Mouse (Mus musculus): ENCODE measurements around the gene Vwa3a. TPM values are rescaled to one million over a fixed set of nuclear protein-coding genes. Genes with fewer than 3 reads are reported as not detected.

The Vwa3a gene
- total RNA-seq, 4 experiments from 2014 or later = 15.7 to 19.1 (median 17.9) TPM

DNA sequence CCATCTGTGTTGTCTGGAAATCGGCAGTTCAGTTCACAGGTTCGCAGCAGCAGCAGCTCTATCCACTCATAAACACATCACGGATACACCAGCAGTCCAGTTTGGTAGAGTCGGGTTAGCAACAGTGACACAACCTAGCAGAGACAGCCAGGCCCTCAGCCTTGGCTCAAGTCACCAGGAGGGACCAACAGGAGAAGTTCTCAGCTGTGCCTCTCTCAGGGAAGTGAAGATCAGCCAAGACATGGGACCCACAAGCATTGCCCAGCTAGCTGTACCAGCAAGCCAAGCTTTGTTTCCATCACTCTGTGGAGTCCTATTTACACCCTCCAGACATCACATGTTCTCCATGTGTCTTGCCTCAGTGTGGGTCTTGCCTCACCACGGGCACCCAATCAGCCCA is 7.7 kb downstream of the Vwa3a start:
- DNase-seq (ENCODE audit: low spot score in 2 of 2) = no peak

DNA sequence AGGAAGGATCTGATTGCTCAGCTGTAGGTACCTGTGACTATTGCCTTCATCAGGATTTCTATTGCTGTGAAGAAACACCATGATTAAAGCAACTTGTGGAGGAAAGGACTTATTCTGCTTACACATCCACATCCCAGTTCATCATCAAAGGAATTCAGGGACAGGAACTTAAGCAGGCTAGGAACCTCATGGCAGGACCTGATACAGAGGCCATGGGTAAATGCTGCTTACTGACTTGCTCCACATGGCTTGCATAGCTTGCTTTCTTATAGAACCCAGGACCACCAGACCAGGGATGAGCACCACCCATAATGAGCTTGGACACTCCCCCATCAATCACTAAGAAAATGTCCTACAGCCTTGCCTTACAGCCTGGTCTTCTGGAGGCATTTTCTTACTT is 9.4 kb downstream of the Vwa3a start:
- DNase-seq (ENCODE audit: low spot score in 2 of 2) = no peak

DNA sequence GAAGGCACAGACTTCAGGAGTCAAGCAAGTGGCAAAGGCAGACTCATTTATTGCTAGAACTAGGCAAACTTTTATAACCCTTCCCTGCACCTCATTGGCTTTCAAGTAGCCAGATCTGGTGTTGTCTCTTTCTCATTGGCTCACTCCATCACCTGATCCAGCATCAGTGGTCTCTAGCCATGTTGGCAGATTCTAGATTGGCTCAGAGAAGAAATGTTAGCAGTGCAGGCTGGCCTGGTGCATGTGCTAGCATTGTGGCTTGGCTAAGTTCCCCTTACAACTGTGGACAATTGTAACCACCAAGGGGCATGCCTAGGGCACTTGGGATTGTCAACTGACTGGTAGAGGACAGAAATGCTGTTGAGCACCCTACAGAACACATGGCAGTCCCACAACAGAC is 12.2 kb downstream of the Vwa3a start:
- no peak for DNase-seq (ENCODE audit: low spot score in 2 of 2)

DNA sequence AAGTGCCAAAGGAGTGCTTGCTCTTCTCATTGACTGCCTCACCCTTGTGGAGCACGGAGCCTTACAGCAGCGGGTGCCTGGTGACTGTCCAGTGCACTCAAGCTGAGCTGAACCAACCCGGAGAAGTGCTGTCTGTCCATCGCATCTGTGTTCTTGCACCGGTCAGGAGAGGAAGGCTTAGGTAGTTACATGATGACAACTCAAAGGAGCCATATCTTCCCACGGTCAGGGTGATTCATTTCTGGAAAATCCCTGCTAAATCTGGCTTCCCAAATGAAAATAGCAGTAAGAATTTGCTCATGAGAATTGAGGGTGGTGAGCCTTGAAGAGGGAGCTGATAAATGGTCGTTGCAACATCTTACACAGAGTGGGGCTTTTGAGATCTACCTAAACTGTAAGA is 12.8 kb downstream of the Vwa3a start:
- DNase-seq (ENCODE audit: low spot score in 2 of 2) = no peak

DNA sequence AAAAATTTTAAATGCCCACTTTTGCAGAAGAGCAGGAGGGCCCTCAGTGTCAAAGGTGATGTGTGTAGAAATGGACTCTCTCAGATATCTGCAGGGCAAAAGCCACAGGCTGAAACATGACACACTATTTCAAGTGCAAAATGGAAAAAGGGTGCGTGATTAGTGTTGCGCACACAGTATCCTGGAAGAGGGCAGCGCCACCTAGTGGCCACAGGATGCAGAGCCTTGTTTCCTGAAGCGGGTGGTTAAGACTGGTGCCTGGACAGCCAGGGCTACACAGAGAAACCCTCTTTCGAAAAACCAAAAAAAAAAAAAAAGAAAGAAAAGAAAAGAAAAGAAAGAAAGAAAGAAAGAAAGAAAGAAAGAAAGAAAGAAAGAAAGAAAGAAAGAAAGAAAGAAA is 15.6 kb downstream of the Vwa3a start:
- peak; percentile 39 to 82 for DNase-seq (ENCODE audit: low spot score in 2 of 2)

DNA sequence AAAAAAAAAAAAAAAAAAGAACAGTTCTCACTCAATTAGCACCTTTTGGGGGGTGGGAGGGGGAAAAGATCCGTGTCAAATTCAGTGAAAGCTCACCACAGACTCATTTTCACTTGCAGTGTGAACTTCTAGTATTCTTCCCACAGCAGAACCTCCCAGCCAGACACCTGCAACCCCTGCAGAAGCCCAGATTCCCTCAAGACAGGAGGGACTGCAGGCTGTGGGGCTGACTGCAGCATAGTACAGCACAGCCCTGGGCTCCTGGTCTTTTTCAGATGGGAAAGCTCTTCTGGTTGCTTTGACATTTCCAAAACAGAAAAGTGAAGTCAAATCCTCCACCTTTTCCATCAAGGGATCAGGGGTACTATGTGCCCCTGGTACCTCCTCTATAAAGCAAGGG is 28.3 kb downstream of the Vwa3a start:
- DNase-seq (ENCODE audit: low spot score in 2 of 2) = no peak

DNA sequence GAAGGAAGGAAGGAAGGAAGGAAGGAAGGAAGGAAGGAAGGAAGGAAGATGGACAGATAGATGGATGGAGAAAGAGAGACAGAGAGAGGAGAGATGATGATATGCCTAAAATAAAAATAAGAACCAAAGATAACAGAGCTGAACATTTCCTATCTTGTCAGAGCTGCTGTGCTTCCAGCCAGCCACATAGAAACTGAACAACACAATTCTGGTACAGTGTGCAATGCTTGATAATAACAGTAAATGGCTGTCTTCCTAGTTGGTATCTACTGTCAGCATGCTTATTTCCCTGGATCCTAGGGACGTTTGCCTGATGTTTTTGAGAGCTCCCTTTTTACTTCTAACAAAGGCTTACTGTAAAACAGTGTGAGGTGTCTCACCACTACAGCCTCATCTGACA is 32.3 kb downstream of the Vwa3a start:
- no peak for DNase-seq (ENCODE audit: low spot score in 2 of 2)

DNA sequence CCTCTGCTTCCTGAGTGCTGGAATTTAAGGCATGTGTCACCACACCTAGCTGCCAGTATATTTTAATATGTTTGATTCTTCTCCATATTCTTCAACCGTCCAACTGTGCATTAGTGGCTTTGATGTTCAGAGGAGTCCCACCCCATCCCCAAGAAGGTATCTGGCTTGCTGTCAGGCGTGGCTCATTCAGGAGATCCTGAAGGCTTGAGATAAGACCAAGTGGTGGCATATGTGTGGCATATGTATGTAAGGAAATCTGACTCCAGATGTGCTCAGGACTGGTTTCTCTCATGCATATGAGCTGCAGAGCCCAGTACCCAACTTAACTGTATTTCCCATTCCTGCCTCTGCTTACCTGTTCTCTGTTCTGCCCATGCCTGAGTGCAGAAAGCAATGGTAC is 38.9 kb downstream of the Vwa3a start:
- DNase-seq (ENCODE audit: low spot score in 2 of 2) = no peak

DNA sequence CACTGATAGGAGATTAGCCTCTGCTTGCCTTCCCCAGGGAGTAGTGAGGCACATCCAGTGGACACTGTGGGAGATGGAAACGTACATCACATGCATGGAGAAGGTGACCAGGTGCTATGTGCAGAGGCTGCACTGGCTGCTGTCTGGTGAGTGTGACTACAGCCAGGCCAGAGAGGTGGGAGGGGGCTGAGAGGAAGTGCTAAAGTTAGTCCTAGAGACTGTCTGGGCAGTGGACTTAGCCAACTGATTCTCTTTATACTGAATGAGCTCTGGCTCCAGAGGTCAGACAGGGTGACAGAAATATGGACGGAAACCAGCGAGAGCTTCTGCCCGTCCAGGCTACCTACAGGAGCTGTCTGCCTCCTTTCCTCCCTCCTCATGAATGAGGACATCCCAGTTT is 56.4 kb downstream of the Vwa3a start:
- DNase-seq (ENCODE audit: low spot score in 2 of 2) = no peak

DNA sequence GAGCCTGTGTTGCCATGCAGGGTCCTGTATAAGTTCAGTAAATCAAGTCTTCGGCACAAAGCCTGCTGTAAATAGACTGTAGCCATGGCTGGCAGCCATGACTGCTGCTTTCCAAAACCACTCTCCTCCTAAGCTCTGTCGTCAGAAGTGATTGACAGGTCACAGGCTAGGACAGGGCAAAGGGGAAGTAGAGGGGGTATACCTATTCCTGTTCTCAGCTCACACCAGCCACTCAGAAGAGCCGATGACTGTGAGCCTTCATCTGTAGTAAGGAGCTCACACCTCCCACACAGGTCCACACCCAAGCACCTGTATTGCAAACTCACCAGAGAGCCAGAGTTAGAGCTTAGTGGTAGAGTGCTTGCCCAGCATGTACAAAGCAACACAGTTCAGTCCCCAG is 57.3 kb downstream of the Vwa3a start:
- DNase-seq (ENCODE audit: low spot score in 2 of 2) = no peak

DNA sequence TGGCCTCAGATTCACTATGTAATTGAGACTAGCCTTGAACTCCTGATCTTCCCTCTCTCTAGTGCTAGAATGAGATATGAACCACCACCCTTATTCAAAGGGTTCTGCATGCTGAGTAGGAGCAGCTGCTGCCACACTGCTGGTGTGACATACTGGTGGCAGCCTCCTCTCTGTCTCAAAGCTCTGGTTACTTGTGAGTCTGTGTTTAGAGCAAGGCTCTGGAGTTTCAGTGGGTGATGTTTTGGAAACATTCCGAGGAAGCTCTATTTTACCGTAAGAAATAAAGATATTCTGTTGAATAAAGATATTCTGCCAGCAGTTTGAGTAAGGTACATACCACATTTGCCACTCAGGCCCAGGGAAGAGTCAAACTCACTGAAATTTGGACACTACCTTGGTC is 64.2 kb downstream of the Vwa3a start:
- DNase-seq (ENCODE audit: low spot score in 2 of 2) = no peak

DNA sequence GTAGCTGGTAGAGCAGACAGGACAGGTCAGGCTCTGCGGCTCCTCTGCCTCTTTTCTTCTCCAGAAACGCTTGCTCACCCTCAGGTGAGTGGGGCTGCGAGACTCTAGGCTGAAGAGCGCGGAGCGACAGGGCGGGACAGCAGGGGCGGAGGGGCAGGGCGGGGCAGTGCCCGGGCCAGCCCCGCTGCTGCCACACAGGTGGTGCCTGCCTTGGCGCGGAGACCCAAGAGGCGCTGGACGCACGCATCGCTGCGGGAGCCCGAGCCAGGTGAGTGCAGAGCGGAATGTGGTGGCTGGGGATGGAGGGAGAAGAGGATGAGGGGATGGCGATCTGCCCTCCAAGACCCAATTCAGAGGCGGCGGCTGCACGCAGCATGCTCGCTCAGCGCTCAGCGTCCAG is 70.6 kb downstream of the Vwa3a start:
- DNase-seq (ENCODE audit: low spot score in 2 of 2) = no peak

DNA sequence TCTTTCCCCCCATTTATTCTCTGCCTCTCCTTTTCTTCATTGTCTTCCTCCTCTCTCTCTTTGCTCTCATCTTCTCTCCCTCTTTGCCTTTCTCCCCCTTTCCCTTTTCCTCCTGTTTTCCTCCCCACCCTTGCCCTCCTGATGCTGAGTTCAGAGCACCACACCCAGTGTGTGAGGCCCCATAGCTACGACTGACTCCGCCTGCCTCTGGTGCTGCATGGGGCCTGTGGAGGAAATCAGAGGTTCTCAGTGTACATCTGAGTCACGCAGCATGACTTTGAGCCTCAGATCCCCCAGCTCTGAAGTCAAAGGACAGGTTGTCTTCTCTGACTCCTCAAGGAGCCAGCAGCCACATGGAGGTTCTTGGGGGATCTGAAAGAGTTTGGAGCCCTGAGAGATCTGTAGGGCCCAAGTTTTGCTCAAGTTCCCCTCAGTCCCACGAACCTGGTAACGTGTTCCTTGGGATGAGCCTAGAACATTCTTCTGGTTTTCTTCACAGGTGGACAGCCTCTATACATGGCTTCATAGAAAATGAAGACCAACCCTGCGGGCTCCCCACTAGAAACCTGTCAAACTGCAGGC is 72.8 kb downstream of the Vwa3a start, which contains the start of gene Gm5737:
Gene Gm5737 (plus strand): TSS at position 532 of the 582 bp plus-strand sequence.
- no peak for DNase-seq (ENCODE audit: low spot score in 2 of 2)

DNA sequence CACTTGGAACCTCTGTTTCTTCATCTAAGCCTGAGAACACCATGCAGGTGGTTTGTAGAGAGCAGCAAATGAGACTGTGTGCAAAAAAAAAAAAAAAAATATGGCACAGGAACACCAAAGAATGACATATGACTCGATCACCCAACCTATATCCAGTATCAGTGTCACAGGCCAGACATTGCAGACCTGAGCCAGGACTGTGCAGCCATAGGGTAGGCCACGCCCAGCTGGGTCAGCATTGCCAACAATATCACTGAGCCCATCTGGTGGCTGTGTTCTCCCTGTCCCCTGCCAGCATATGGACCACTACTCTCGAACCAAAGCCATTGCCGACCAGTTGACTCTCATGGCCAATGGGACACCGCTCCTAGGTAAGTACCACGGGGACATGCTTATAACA is 78.4 kb downstream of the Vwa3a start:
- no peak for DNase-seq (ENCODE audit: low spot score in 2 of 2)

DNA sequence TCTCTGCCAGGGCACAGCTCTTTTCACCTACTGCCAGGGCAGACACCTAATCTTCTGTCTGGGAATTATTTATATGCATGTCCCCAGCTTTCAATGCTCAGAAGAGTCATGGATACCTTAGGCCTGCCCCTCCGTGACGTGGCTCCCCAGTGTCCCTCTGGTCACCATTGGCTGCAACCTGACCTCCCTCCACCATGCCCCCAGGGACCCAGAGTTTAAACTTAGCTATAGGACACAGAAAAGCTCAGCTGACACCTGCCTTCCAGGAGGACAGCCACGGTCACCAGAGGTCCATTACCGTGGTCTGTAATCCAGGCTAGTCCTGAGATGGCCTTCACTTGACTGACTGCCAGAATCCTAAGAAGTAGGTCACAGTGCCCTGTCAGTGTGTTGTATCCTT is 80.3 kb downstream of the Vwa3a start:
- no peak for DNase-seq (ENCODE audit: low spot score in 2 of 2)

DNA sequence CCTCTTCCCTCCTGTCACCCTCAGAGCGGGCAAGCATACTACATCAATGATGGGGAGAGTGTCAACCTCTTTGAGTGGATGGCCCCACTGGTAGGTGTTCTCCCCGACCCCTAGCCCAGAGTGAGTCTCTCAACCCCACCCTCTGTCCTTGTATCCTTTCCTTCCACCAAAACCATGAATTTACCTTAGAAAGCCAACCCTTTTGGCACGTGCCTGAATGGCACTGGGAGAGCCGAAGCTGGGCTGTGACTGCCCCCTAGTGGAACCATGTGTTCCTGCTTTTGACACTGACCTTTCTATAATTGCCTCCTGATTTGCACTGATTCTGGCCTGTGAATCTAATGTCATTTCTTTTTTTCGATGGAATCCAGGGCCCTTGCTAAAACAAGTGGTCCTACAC is 84.1 kb downstream of the Vwa3a start:
- peak in 1 of 2 experiments; percentile 63 for DNase-seq (ENCODE audit: low spot score in 2 of 2)

DNA sequence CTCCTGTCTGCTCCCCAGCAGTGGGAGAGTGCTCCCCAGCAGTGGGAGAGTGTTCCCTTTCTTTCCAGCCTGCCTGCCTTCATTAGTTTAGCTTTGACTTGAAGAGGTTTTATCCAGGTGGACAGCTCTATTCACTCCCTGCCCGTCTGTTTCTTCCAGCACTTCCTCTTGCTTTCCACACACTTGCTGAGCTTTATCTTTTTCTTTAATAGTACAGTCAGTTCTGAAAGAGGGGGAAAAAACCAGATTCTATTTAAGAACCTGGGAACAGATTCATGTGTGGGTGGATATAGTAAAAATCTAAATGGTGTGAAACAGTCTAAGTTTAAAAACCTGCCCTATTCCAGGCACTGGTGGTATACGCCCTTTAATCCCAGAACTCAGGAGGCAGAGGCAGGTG is 86.0 kb downstream of the Vwa3a start:
- no peak for DNase-seq (ENCODE audit: low spot score in 2 of 2)

DNA sequence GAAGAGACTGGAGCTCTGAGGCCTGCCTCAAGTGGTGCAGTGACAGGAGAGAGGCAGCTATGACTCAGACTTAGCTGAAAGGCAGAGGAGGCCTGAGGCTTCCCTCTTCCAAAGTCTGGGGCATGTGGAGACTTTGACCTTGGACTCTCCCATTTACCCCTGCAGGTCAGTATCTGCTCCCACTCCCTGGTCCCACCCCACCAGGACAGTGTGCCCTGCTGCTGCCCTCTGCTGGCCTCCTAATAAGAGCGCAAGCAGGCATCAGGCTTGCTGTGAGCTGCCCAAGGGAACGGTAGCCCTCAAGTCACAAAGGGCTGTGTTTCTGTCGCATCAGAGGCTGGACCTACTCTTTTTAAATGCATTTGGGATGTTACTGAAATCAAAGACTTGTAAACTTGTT is 87.3 kb downstream of the Vwa3a start:
- DNase-seq (ENCODE audit: low spot score in 2 of 2) = no peak

DNA sequence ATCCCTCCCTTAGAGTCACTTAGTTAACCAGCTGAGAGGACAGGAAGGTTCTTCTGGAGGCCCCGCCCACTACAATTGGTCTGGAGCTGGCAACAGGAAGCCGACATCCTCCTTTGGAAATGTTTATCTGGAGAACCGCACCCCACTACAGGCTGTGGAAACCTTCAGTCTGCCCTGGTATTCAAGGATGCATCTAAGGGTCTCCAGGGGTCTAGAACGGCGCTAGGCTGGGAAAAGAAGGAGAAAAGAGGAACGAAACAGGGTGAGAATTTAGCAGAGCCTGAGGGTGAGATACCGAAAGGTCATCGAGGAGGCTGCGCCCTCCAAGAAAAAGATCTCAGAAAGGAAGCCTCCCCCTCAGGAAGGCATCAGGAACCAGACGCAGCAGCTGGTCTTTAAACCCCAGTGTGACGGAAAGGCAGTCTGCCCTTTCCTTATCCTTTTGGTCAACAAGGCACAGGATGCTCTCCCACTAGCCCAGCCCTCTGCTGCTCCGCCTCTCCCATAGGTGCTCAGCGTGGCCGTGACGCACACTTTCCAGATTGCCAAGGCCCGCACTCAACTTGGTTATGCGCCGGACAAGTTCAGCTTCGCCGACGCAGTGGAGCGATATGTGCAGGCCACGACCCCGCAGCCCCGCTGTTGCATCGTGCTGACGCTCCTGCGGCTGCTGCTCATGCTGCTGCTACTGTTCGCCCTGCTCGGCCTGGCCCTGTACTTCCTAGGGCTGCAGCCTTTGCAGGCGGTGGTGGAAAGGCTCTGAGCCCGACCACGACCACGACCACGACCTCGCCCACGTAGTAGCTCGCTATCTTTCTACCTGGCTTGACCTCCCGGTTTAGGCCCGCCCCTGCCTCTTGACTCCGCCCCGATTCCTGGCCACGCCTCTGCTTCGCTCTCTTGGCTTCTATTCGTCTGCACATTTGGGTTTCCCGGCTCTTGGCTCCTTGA is 91.6 kb downstream of the Vwa3a start:
- DNase-seq (ENCODE audit: low spot score in 2 of 2) = no peak

DNA sequence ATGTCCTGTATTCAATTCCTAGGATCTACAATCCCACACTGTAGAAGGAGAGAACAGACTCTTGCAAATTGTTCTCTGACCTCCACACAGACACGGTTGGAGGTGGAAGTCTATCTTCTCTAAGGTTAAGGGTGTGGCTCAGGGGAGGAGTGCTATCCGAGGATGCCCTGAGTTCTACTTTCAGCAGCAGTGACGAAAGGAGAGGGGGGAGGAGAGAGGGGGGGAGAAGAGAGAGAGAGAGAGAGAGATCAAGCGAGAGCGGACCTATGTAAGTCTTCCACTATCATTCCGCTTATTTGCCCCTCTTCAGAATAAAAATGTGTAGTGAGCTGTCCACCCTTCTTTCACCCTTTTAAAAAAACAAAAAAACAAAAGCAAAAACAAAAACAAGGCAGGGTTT is 95.3 kb downstream of the Vwa3a start:
- DNase-seq (ENCODE audit: low spot score in 2 of 2) = no peak

DNA sequence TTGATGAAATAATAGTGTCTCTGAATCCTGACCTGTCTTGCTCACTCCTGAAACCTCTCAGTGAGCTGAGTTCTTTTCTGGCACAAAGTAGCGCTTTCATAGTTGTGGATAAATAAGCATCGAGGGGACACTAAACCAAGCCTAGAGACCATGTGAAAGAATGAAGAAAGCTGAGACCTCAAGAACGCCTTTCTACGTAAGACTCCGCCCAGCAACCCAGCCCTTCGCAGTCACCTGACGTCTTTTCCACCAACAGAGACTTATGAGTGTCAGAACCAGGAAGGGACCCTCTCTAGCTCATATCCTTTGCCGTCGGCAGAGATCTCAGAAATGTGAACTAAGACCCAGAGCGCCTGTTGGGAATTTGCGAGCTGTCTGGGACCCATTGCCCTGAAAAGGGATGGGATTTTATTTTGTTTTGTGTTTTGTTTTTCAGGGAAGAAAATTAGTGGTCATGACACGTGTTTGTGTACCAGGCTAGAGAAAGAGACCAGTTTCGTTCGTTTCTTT is 95.8 kb downstream of the Vwa3a start:
- DNase-seq (ENCODE audit: low spot score in 2 of 2) = peak; percentile 53 to 63

DNA sequence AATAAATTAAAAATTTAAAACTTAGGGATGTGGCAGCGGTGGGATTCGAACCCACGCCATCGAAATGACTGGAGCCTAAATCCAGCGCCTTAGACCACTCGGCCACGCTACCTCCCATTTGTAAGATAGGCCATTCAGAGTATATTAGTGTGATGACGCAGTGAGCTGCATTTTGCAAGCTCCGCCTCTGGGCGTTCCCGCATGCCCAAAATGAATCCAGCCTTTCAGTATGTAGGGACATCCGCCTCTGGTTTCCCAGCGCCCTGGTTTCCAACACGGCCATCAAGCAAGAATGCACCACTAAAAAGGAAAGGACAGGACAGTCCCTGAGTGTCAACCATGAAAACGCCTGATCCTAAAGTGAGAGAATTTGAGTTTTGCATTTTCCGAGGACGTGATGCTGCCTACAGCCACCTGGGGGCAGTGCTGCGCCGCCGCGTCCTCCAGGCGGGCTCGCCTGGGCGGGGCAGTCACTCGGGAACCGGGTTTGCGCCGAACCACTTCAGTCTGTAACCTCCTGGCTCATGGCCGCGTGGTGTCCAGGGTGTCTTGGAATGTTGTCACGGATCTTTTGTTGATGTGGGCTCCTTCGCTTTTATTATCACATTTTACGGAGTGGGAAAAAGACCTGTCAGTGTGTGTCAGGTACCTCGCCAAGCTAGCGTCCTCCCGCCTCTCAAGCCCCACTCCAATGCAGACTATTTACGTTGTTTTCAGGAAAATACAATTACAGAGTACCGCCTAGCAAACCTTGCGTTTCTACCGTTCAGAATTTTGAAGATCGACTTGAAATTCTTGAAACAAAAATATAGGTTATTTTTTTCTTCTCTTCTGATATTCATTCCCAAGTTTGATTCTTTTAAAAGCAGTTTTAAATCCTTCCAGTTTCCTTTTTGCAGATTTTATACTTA is 96.6 kb downstream of the Vwa3a start:
- peak; percentile 92 to 99 for DNase-seq (ENCODE audit: low spot score in 2 of 2)

Measured in layer of hippocampus, adult 8-10 months (tissue).